Comparison of ENCODE assay signal across 28 mouse cellular contexts in genomic region chr13:8972972-8973371, GRCm38 (mm10). TPM values are rescaled to one million over a fixed set of nuclear protein-coding genes. Genes with fewer than 3 reads are reported as not detected.
A peak's percentile ranks its signal among the peaks of the same experiment; 100 is the strongest.
DNase-seq lines count a peak whose midpoint lies in the region; ATAC-seq and TF ChIP-seq lines count a peak whose summit lies in the region.
"Had no signal": no experiment of that assay in that cellular context is flagged by ENCODE, and none has a peak within 500 bp of the region (broad histone marks: within the 10 kb centered on the region; RNA-seq: fewer than 3 reads in every experiment).

No protein-coding gene starts in this region.

- H3K4me1 ChIP-seq in hindbrain, embryonic 14.5 days (replicated peaks; ENCODE audit: control insufficient read depth, insufficient read depth, low read length) = no peaks in the 10 kb centered on the region
- no peaks in the 10 kb centered on the region for H3K4me1 ChIP-seq in hindbrain, embryonic 13.5 days (replicated peaks)
- H3K4me1 ChIP-seq in limb, embryonic 14.5 days (ENCODE audit: control insufficient read depth, insufficient read depth, low read length) = no peaks in the 10 kb centered on the region
- H3K4me1 ChIP-seq in limb, embryonic 10.5 days = no peaks in the 10 kb centered on the region
- peaks cover 2 to 14% of the 10 kb centered on the region in 2 experiments for H3K4me1 ChIP-seq in MEL (ENCODE audit: control insufficient read depth in 1 of 2, insufficient read depth in 2 of 2, low read length in 2 of 2)

- no peak for DNase-seq in frontal cortex, adult 2 months (ENCODE audit: extremely low spot score in 1 of 2, low spot score in 1 of 2)
- DNase-seq in hindbrain, embryonic 14.5 days (ENCODE audit: low spot score) = peak; percentile 14
- DNase-seq in limb, embryonic 14.5 days (ENCODE audit: low spot score) = peak; percentile 1
- no peak for DNase-seq in limb, embryonic 10.5 days (ENCODE audit: low spot score)
- DNase-seq in MEL (ENCODE audit: low read depth, low spot score) = peak; percentile 64
- no peak for DNase-seq in layer of hippocampus, postnatal 36 days
- DNase-seq: adrenal gland, adult 2 months; adrenal gland, adult 8-10 months; adrenal gland, postnatal 10 days; adrenal gland, postnatal 14 days; adrenal gland, postnatal 25 days; adrenal gland, postnatal 36 days; B cell, adult 2 months; cerebellum, adult 11 months; cerebellum, adult 11-12 months; cerebellum, adult 18-20 months had no signal

- no peak overlapping the region for H3K9ac ChIP-seq in hindbrain, embryonic 14.5 days
- H3K9ac ChIP-seq in hindbrain, embryonic 13.5 days = no peak overlapping the region
- H3K9ac ChIP-seq in limb, embryonic 14.5 days (ENCODE audit: low read depth, low read length, severe bottlenecking) = no peak overlapping the region
- H3K9ac ChIP-seq in MEL (ENCODE audit: control insufficient read depth, low read depth, low read length, poor library complexity, severe bottlenecking) = no peak overlapping the region

- TF ChIP-seq POLR2A in limb, embryonic 14.5 days (IDR thresholded peaks at IDR 0.05; ENCODE audit: borderline replicate concordance, extremely low read depth, insufficient read depth, insufficient read length) = no peak
- TF ChIP-seq POLR2A in MEL (IDR thresholded peaks at IDR 0.05; ENCODE audit: control insufficient read depth in 1 of 2, insufficient read depth in 1 of 2, low read depth in 1 of 2, low read length in 2 of 2, poor library complexity in 1 of 2) = no peak

- peak; percentile 52 to 55 for TF ChIP-seq EP300 in MEL (IDR thresholded peaks at IDR 0.05; ENCODE audit: low read depth in 1 of 2, low read length in 2 of 2)

- no peaks in the 10 kb centered on the region for H3K27me3 ChIP-seq in hindbrain, embryonic 14.5 days (ENCODE audit: control insufficient read depth, insufficient read depth, low read length)
- no peaks in the 10 kb centered on the region for H3K27me3 ChIP-seq in hindbrain, embryonic 13.5 days
- H3K27me3 ChIP-seq in limb, embryonic 14.5 days (ENCODE audit: control insufficient read depth, insufficient read depth, low read length) = no peaks in the 10 kb centered on the region
- no peaks in the 10 kb centered on the region for H3K27me3 ChIP-seq in limb, embryonic 10.5 days (ENCODE audit: low read depth, poor library complexity, severe bottlenecking)
- H3K27me3 ChIP-seq in MEL (ENCODE audit: control insufficient read depth in 1 of 2, insufficient read depth in 2 of 2, low read length in 2 of 2) = no peaks in the 10 kb centered on the region
- H3K27me3 ChIP-seq: CH12.LX, Patski had no signal

- H3K9me3 ChIP-seq in hindbrain, embryonic 14.5 days (ENCODE audit: control insufficient read depth, low read length) = no peaks in the 10 kb centered on the region
- no peaks in the 10 kb centered on the region for H3K9me3 ChIP-seq in hindbrain, embryonic 13.5 days
- H3K9me3 ChIP-seq in limb, embryonic 14.5 days (ENCODE audit: control insufficient read depth, low read length) = no peaks in the 10 kb centered on the region
- no peaks in the 10 kb centered on the region for H3K9me3 ChIP-seq in limb, embryonic 10.5 days (replicated peaks)
- no peaks in the 10 kb centered on the region for H3K9me3 ChIP-seq in MEL (replicated peaks; ENCODE audit: insufficient read depth, low read length)
- H3K9me3 ChIP-seq: G1E had no signal

- TF ChIP-seq CTCF in MEL (IDR thresholded peaks at IDR 0.05 in 2 of 3, conservative IDR thresholded peaks at IDR 0.05 in 1 of 3; ENCODE audit: control insufficient read depth in 1 of 3, insufficient read depth in 1 of 3, low read depth in 2 of 3, low read length in 3 of 3, poor library complexity in 1 of 3, severe bottlenecking in 1 of 3) = no peak

- 99% methylated on average over 3 of the region's 3 CpGs for WGBS in hindbrain, embryonic 14.5 days
- WGBS in hindbrain, embryonic 13.5 days = 98% methylated on average over 3 of the region's 3 CpGs
- 89% methylated on average over 3 of the region's 3 CpGs for WGBS in limb, embryonic 14.5 days
- 93% methylated on average over 3 of the region's 3 CpGs for WGBS in limb, embryonic 10.5 days

- ATAC-seq in frontal cortex, adult (ENCODE audit: low TSS enrichment) = 0 out of 2 replicates have a peak, but pooled peaks have one; percentile 27
- no peak for ATAC-seq in hindbrain, embryonic 14.5 days (ENCODE audit: low FRiP score)
- ATAC-seq in hindbrain, embryonic 13.5 days (ENCODE audit: low FRiP score) = no peak
- no peak for ATAC-seq in limb, embryonic 14.5 days (ENCODE audit: low FRiP score, low read depth)
- ATAC-seq: activated CD4-positive, CD25-positive, alpha-beta regulatory T cell, adult 4 months; CD4-positive, CD25-positive, alpha-beta regulatory T cell, adult 4 months; Patski had no signal

- H3K4me2 ChIP-seq in hindbrain, embryonic 14.5 days (replicated peaks) = no peak overlapping the region
- no peak overlapping the region for H3K4me2 ChIP-seq in hindbrain, embryonic 13.5 days
- no peak overlapping the region for H3K4me2 ChIP-seq in limb, embryonic 14.5 days (replicated peaks; ENCODE audit: low read depth, low read length, severe bottlenecking)

- peaks cover 94% of the 10 kb centered on the region for H3K36me3 ChIP-seq in hindbrain, embryonic 14.5 days (replicated peaks; ENCODE audit: control insufficient read depth, insufficient read depth)
- H3K36me3 ChIP-seq in hindbrain, embryonic 13.5 days = peaks cover 86% of the 10 kb centered on the region
- H3K36me3 ChIP-seq in limb, embryonic 14.5 days (ENCODE audit: control insufficient read depth, insufficient read depth, low read length) = peaks cover 88% of the 10 kb centered on the region
- H3K36me3 ChIP-seq in limb, embryonic 10.5 days = peaks cover 99% of the 10 kb centered on the region
- peaks cover 20 to 46% of the 10 kb centered on the region in 2 experiments for H3K36me3 ChIP-seq in MEL (ENCODE audit: control insufficient read depth in 1 of 2, insufficient read depth in 2 of 2, low read length in 2 of 2)

- H3K79me2 ChIP-seq in MEL (ENCODE audit: control insufficient read depth, insufficient read depth, low read length, poor library complexity) = 0 out of 2 replicates have a peak, but pooled peaks cover 1% of the 10 kb centered on the region

- no peak overlapping the region for H3K27ac ChIP-seq in hindbrain, embryonic 14.5 days
- no peak overlapping the region for H3K27ac ChIP-seq in hindbrain, embryonic 13.5 days
- H3K27ac ChIP-seq in limb, embryonic 14.5 days (replicated peaks; ENCODE audit: low read depth, low read length) = no peak overlapping the region
- no peak overlapping the region for H3K27ac ChIP-seq in limb, embryonic 10.5 days
- H3K27ac ChIP-seq in MEL (ENCODE audit: control insufficient read depth, low read depth, low read length) = peak overlapping the region; percentile 51; the same call in 1 of the 2 replicates

- no peak overlapping the region for H3K4me3 ChIP-seq in hindbrain, embryonic 14.5 days (replicated peaks; ENCODE audit: low read length)
- no peak overlapping the region for H3K4me3 ChIP-seq in hindbrain, embryonic 13.5 days
- H3K4me3 ChIP-seq in limb, embryonic 14.5 days (replicated peaks; ENCODE audit: low read length) = no peak overlapping the region
- H3K4me3 ChIP-seq in limb, embryonic 10.5 days = no peak overlapping the region
- H3K4me3 ChIP-seq in MEL (ENCODE audit: control insufficient read depth in 1 of 2, insufficient read depth in 1 of 2, low read depth in 2 of 2, low read length in 2 of 2) = no peak overlapping the region

- no peak for TF ChIP-seq RAD21 in MEL (IDR thresholded peaks at IDR 0.05; ENCODE audit: low read depth, low read length)

TF ChIP-seq in MEL, 35 proteins besides CTCF, POLR2A, EP300 and RAD21 (continues in another document):
- 0 out of 2 replicates have a peak, but pooled peaks have one; percentile 39 for TF ChIP-seq MYC (IDR thresholded peaks at IDR 0.05; ENCODE audit: low read depth, low read length)
- TF ChIP-seq USF1 (IDR thresholded peaks at IDR 0.05; ENCODE audit: low read depth, low read length) = no peak

RNA-seq across cellular contexts. Expression of gene Idi2, which starts 20.3 kb away (rescaled TPM):
- polyA plus RNA-seq in frontal cortex, adult 2 months (2012; rRNA removed) = 0.04 TPM in 1 of 2 replicates, not detected in the other
- polyA plus RNA-seq in hindbrain, embryonic 14.5 days (2014; fragmentation: Nextera tagmentation; extraction: Ambion mirVana) = not detected in 2 replicates
- polyA plus RNA-seq in hindbrain, embryonic 13.5 days (2015; fragmentation: Nextera tagmentation; extraction: Ambion mirVana) = 0.12 TPM in 1 of 2 replicates, not detected in the other
- polyA plus RNA-seq in limb, embryonic 14.5 days (2012; rRNA removed) = 0.04 TPM in 1 of 2 replicates, not detected in the other
- not detected in 2 replicates for polyA plus RNA-seq in limb, embryonic 14.5 days (2014; fragmentation: Nextera tagmentation; extraction: Ambion mirVana)
- polyA plus RNA-seq in limb, embryonic 10.5 days (2016; fragmentation: Nextera tagmentation; extraction: Ambion mirVana) = not detected in 2 replicates
- not detected in 2 replicates for total RNA-seq in MEL (2012; rRNA removed)
- polyA plus RNA-seq in MEL (2012; ENCODE audit: insufficient read depth in 1 of 2, insufficient read length in 2 of 2, low read depth in 1 of 2, low replicate concordance in 2 of 2, missing spikeins in 1 of 2) = under 1 TPM in 1 of 2 experiments, not detected in 1; 0.07 TPM
- not detected for total RNA-seq in layer of hippocampus, postnatal 36 days (2021)
- total RNA-seq: adrenal gland, adult 18-20 months; adrenal gland, adult 2 months; adrenal gland, adult 8-10 months; adrenal gland, postnatal 10 days; adrenal gland, postnatal 14 days; adrenal gland, postnatal 25 days; adrenal gland, postnatal 36 days; adrenal gland, postnatal 4 days; CH12.LX; ES-E14 had no signal
- polyA plus RNA-seq: adrenal gland, adult 2 months; brain, embryonic 14.5 days; C2C12; CD4-positive, CD25-positive, alpha-beta regulatory T cell, adult 4 months; Patski had no signal

RNA-seq across cellular contexts. Expression of gene Gtpbp4, which starts 22.9 kb away (rescaled TPM):
- polyA plus RNA-seq in frontal cortex, adult 2 months (2012; rRNA removed) = 21.5 and 23.4 TPM in 2 replicates
- polyA plus RNA-seq in hindbrain, embryonic 14.5 days (2014; fragmentation: Nextera tagmentation; extraction: Ambion mirVana) = 59.1 and 65.9 TPM in 2 replicates
- 72.9 and 83.8 TPM in 2 replicates for polyA plus RNA-seq in hindbrain, embryonic 13.5 days (2015; fragmentation: Nextera tagmentation; extraction: Ambion mirVana)
- 21.0 and 30.6 TPM in 2 replicates for polyA plus RNA-seq in limb, embryonic 14.5 days (2012; rRNA removed)
- 76.1 and 78.3 TPM in 2 replicates for polyA plus RNA-seq in limb, embryonic 14.5 days (2014; fragmentation: Nextera tagmentation; extraction: Ambion mirVana)
- polyA plus RNA-seq in limb, embryonic 10.5 days (2016; fragmentation: Nextera tagmentation; extraction: Ambion mirVana) = 116 and 117 TPM in 2 replicates
- 154 and 162 TPM in 2 replicates for total RNA-seq in MEL (2012; rRNA removed)
- polyA plus RNA-seq in MEL (2012; ENCODE audit: insufficient read depth in 1 of 2, insufficient read length in 2 of 2, low read depth in 1 of 2, low replicate concordance in 2 of 2, missing spikeins in 1 of 2) = 100 to 1,000 TPM; 121 to 172 TPM
- 10 to 100 TPM; 37.2 to 41.0 TPM for total RNA-seq in layer of hippocampus, postnatal 36 days (2021)

RNA-seq across cellular contexts. Expression of gene Gm9745, which starts 24.9 kb away (rescaled TPM):
- 0.12 TPM in 1 of 2 replicates, not detected in the other for polyA plus RNA-seq in frontal cortex, adult 2 months (2012; rRNA removed)
- polyA plus RNA-seq in hindbrain, embryonic 14.5 days (2014; fragmentation: Nextera tagmentation; extraction: Ambion mirVana) = not detected in 2 replicates
- polyA plus RNA-seq in hindbrain, embryonic 13.5 days (2015; fragmentation: Nextera tagmentation; extraction: Ambion mirVana) = not detected in 2 replicates
- polyA plus RNA-seq in limb, embryonic 14.5 days (2012; rRNA removed) = not detected in 2 replicates
- polyA plus RNA-seq in limb, embryonic 14.5 days (2014; fragmentation: Nextera tagmentation; extraction: Ambion mirVana) = not detected in 2 replicates
- not detected in 2 replicates for polyA plus RNA-seq in limb, embryonic 10.5 days (2016; fragmentation: Nextera tagmentation; extraction: Ambion mirVana)
- total RNA-seq in MEL (2012; rRNA removed) = not detected in 2 replicates
- not detected for polyA plus RNA-seq in MEL (2012; ENCODE audit: insufficient read depth in 1 of 2, insufficient read length in 2 of 2, low read depth in 1 of 2, low replicate concordance in 2 of 2, missing spikeins in 1 of 2)
- not detected for total RNA-seq in layer of hippocampus, postnatal 36 days (2021)
- total RNA-seq: adrenal gland, adult 18-20 months; adrenal gland, adult 2 months; adrenal gland, adult 8-10 months; adrenal gland, postnatal 10 days; adrenal gland, postnatal 14 days; adrenal gland, postnatal 25 days; adrenal gland, postnatal 36 days; adrenal gland, postnatal 4 days; CH12.LX; ES-E14 had no signal
- polyA plus RNA-seq: activated CD4-positive, CD25-positive, alpha-beta regulatory T cell, adult 4 months; adrenal gland, adult 2 months; brain, embryonic 14.5 days; C2C12; CD4-positive, CD25-positive, alpha-beta regulatory T cell, adult 4 months; G1E; Patski had no signal

Comparison
In these comparisons a context has a peak if more than half of its experiments do, and no peak if none do; other contexts are left out.
1. DNase-seq: peak in hindbrain, embryonic 14.5 days (single experiment), limb, embryonic 14.5 days (single experiment) and MEL (single experiment); none in frontal cortex, adult 2 months (0 of 2), limb, embryonic 10.5 days (single experiment) and layer of hippocampus, postnatal 36 days (0 of 2).